Mouse (Mus musculus) layer of hippocampus, adult 2 months (tissue): ENCODE data around the gene Nek5. TPM values are rescaled to one million over a fixed set of nuclear protein-coding genes. Genes with fewer than 3 reads are reported as not detected.
A peak's percentile ranks its signal among the peaks of the same experiment; 100 is the strongest.
"Not testable (repeated sequence)": the region's sequence is repeated elsewhere in the genome, so short reads cannot be mapped to it uniquely, and the experiment has no call there.

Source experiments
- DNase-seq, 2 experiments: peaks; one replicate each; pipeline ENCODE4 v3.0.0; 2022; ENCODE audit warnings: low spot score in 2 of 2
- H3K27ac ChIP-seq: fragments of 200-600 bp; 2 replicates; pipeline ENCODE4 v1.8.1; 2022
- H3K4me3 ChIP-seq: fragments of 200-600 bp; 2 replicates; pipeline ENCODE4 v1.8.1; 2022; ENCODE audit warnings: mild to moderate bottlenecking
- CTCF ChIP-seq: fragments of 200-600 bp; conservative IDR thresholded peaks from 2 replicates; pipeline ENCODE4 v1.8.1; 2022; ENCODE audit warnings: antibody characterized with exemption, mild to moderate bottlenecking, moderate library complexity
- total RNA-seq, 2 experiments: library from RNA; stranded (reverse); gene quantifications; 2 replicates each; pipeline ENCODE4 v1.2.3; 2021

The Nek5 gene
- total RNA-seq, 2 experiments from 2014 or later = 0.61 TPM; not detected in 1

- no peak for TF ChIP-seq CTCF
- DNase-seq = no peak
- Histone ChIP-seq H3K4me3 (no peak overlapping the region), H3K27ac (no peak overlapping the region)
Observed at GRCm38 (mm10) chr8:22143764-22144491, 19.1 kb upstream of the Nek5 start.

DNA sequence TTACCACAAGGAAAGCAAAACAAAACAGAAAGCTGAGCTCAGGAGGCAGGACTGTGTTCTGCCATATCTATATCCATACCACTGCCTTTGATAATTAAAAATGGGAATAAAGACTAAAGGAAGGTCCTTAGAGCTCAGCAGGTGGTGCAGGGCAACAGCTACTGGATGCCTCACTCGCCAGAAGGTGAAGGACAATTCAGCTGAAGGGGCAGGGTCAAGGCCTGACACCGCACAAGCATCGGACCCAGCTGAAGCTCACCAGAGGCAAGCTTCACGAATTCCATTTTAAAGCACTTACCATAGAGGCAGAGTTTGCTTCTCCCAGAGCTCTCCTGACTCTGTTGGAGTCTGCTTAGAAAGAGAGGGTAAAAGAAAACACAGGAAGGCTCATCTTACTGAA is 17.7 kb upstream of the Nek5 start:
- Histone ChIP-seq H3K27ac (no peak overlapping the region), H3K4me3 (no peak overlapping the region)
- no peak for TF ChIP-seq CTCF
- no peak for DNase-seq

- DNase-seq = no peak
- H3K4me3 ChIP-seq = no peak overlapping the region
- no peak for TF ChIP-seq CTCF
- H3K27ac ChIP-seq = no peak overlapping the region
Observed at GRCm38 (mm10) chr8:22141836-22142385, 17.1 kb upstream of the Nek5 start.

DNA sequence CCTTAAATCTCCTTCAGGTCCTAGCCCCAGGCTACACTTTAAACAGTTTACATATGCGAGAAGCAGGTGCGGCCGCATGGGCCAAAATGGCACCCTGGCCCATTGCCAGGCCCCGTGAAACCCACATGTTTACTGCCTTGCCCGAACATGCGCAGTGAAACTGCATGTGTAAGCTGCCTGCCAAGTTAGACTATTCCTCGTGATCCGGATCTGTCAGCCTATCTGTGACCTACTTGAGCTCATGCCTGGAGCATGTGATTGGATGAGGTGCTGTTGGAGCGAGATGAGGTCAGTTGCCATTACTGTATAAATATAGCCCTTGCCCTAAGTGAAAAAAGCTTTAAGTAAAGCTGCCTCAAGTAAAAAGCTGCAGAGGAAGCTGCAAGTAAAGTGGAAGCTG is 11.6 kb upstream of the Nek5 start:
- not testable (repeated sequence) for H3K27ac ChIP-seq, H3K4me3 ChIP-seq, DNase-seq

DNA sequence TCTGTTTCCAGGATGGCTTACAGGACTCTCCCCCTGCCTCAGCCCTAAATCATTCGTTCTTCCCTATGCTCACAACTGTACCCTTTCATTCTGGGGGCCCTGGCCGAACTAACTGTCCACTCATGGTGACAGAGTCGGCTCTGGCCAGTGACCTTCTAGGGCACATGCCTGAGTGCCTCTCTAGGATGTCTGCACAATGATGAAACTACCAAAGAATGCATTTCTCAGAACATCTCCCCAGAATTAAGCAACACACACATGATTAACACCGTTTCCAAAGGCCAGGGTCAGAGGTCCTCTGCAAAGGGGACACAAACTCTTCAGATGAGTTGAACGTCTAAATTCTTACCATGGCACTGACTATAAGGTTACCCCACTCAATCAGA is 9.9 kb upstream of the Nek5 start:
- no peak for DNase-seq
- no peak for TF ChIP-seq CTCF
- Histone ChIP-seq H3K4me3 (no peak overlapping the region), H3K27ac (no peak overlapping the region)

DNA sequence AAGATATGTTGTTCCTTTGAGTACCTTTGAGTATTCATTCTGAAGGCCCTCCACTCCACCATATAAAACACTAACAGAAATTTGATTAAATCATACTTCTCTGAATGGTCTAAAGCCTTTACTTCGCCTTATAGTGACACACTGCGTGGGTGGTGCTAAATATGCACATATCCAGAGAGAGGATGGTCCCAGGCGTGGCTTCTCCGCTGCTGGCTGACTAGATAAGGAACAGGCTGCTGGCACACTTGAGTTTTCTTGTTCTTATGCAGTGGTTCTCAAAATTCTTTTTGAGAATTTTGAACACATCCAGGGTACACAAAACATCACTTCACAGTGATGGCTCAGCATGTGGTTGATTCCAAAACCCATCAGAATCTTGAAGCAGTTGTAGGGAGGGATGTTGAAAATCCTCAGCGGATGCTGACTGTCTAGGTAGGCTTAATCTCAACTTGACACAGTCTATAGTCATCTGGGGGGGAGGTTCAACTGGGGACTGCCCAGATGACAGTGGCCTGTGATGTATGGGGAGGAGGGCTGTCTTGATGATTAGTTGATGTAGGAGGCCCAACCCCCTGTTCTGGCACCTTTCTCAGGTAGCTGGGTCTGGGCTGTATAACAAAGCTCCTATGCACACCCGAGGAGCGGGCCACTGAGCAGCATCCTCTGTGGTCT is 9.4 kb upstream of the Nek5 start:
- Histone ChIP-seq H3K4me3 (no peak overlapping the region), H3K27ac (no peak overlapping the region)
- no peak for DNase-seq
- no peak for TF ChIP-seq CTCF

DNA sequence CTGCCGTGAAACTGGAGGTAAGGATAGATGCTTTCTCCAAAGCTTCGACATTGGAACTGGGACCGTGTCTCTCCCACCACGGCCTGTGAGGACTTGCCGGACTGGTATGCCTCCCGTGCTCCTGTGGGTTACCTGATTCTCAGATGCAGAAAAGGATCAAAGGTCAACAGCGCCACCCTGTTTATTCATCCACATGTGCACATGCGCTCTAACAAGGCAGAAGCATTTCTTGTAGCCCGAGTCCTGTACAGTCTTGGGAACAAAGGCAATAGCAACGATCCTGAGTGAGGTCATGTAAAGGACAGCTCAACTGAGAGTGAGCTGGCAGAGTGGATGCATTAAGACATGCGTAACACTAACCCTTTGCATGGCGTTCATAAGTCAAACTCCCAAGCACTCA is 7.2 kb upstream of the Nek5 start:
- DNase-seq = no peak
- no peak for TF ChIP-seq CTCF
- no peak overlapping the region for H3K4me3 ChIP-seq
- no peak overlapping the region for H3K27ac ChIP-seq

GRCm38 (mm10) chr8:22107020-22107419 is 17.8 kb downstream of the Nek5 start:
- TF ChIP-seq CTCF = no peak
- DNase-seq = no peak

GRCm38 (mm10) chr8:22091568-22091967 is 33.3 kb downstream of the Nek5 start:
- no peak overlapping the region for H3K4me3 ChIP-seq
- no peak for DNase-seq
- no peak overlapping the region for H3K27ac ChIP-seq
- peak; percentile 26 for TF ChIP-seq CTCF

More at GRCm38 (mm10) chr8:22107020-22107419, 17.8 kb downstream of the Nek5 start:
- H3K4me3 ChIP-seq = no peak overlapping the region
- no peak overlapping the region for H3K27ac ChIP-seq

- H3K27ac ChIP-seq = no peak overlapping the region
- no peak overlapping the region for H3K4me3 ChIP-seq
- no peak for TF ChIP-seq CTCF
- DNase-seq = no peak
Observed at GRCm38 (mm10) chr8:22089226-22089625, 35.6 kb downstream of the Nek5 start.

GRCm38 (mm10) chr8:22079313-22080007 is 45.4 kb downstream of the Nek5 start:
- no peak for TF ChIP-seq CTCF
- no peak overlapping the region for H3K4me3 ChIP-seq
- no peak overlapping the region for H3K27ac ChIP-seq
- no peak for DNase-seq

GRCm38 (mm10) chr8:22061126-22061525 is 63.7 kb downstream of the Nek5 start:
- no peak for DNase-seq
- no peak for TF ChIP-seq CTCF
- H3K27ac ChIP-seq = no peak overlapping the region; the same call in 1 of the 2 replicates
- H3K4me3 ChIP-seq = peak overlapping the region; percentile 97

GRCm38 (mm10) chr8:22060446-22060889 is 64.4 kb downstream of the Nek5 start, which contains the start of gene Alg11:
TSS of gene Alg11 (plus strand) at chr8:22060721.
- peak; percentile 53 for TF ChIP-seq CTCF
- H3K27ac ChIP-seq = peak within 1 kb of the TSS; percentile 68
- peak within 1 kb of the TSS; percentile 97 for H3K4me3 ChIP-seq
- DNase-seq = peak; percentile 96 to 98
